Mouse (Mus musculus) liver, postnatal 0 days (tissue): ENCODE results near the gene Spats2.

Experiments
- CTCF ChIP-seq: sonication (generic); IDR thresholded peaks from 2 replicates; pipeline ENCODE4 v1.5.1; 2016; ENCODE audit warnings: antibody characterized with exemption, low read depth
- EP300 ChIP-seq: IDR thresholded peaks from 2 replicates; pipeline ENCODE4 v1.6.1; 2016; ENCODE audit warnings: antibody characterized with exemption, low read depth, mild to moderate bottlenecking

DNA sequence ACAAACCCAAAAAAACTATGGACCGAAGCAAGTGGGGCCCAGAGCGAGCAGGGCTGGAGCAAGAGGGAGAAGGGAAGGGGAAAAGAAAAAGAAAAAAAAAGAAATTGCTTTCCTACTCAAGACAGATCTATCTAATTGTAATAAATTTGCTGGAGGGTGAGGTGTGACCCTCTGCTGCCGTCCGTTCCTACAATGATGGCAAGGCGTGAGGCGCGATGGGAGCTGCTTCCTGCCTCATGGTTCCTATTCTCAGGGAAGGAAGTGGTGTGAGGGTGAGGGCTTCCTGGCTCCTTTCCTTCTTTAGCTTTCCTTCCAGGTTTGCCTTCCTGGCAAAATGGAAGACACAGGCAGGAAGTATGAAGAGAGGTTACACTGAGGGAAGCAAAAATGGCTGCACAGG lies 24.8 kb downstream of the Spats2 start:
- TF ChIP-seq CTCF (no peak), EP300 (no peak)
